Mouse (Mus musculus) kidney, adult 18-20 months (tissue): Measurements from ENCODE around the gene Gm42957.
"Not testable (repeated sequence)": the region's sequence is repeated elsewhere in the genome, so short reads cannot be mapped to it uniquely, and the experiment has no call there.

Experiments
- DNase-seq: peaks from one replicate; pipeline ENCODE4 v3.0.0; 2021

The Gm42957 gene

DNA sequence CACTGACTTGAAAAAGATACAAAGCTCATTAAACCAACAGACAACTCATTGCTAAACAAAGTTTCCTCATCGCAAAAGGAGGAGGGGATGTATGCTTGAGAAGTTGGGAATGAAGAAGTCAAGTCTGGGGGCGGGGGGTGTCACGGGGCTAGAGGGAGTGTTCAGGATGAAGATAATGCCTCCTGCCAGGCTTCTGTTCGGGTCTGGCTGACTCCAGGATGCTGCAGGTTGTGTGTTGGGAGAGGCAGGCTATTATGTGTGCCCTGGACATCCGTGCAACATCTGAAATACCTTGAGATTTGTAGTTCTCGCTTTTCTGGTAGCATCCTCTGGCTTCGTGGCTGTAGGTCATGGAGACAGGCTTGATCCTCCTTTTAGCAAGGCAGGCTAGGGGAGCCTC lies 43.2 kb downstream of the Gm42957 start:
- no peak for DNase-seq

- DNase-seq: no peak
Measured at GRCm38 (mm10) chr3:96679159-96679674, 43.9 kb downstream of the Gm42957 start.

DNA sequence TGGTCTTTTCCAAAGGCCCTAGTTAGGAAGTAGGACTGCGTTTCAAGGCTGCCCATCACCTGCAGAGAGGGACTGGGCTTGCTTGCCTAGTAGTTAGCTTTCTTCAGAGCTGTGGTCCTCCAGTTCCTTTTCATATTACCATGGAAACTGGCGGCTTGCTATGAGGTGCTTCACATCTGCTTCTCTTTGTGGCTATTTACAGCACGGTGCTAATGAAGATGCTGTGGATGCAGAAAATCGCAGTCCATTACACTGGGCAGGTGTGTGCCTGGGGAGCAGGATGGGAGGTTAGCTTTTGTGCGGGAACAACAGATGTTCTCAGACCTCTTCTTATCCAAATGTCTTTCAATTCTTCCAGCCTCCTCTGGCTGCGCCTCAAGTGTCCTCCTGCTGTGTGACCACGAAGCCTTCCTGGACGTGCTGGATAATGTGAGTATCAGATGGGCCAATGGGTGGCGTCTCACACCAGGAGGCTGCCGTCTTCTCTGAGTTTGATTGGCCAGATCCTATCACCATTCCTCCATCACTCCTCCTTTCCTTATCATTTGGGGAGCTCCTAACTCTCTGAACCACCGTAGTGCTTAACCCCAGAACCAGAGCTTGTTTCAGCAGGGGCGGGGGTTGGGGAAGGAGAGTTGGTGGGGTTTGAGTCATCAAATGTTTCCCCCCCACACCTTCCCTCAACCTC lies 45.1 kb downstream of the Gm42957 start:
- DNase-seq: no peak

GRCm38 (mm10) chr3:96683496-96683895 lies 48.2 kb downstream of the Gm42957 start:
- no peak for DNase-seq

GRCm38 (mm10) chr3:96684151-96684821 lies 49.0 kb downstream of the Gm42957 start:
- no peak for DNase-seq

GRCm38 (mm10) chr3:96684822-96685156 lies 49.5 kb downstream of the Gm42957 start:
- no peak for DNase-seq

DNA sequence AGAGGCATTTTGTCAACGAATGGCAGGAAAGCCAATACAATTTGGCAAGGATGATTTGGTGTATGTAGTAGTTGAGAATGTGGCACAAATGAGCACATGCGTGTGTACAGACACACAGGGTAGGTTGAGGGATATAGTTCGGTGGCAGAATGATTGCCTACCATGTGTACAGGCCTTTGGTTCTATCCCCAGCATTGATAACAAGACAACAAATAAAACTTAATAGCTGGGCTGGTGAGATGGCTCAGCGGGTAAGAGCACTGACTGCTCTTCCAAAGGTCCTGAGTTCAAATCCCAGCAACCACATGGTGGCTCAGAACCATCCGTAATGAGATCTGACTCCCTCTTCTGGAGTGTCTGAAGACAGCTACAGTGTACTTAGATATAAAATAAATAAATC lies 50.8 kb downstream of the Gm42957 start:
- DNase-seq: not testable (repeated sequence)

- no peak for DNase-seq
Measured at GRCm38 (mm10) chr3:96688854-96689253, 53.6 kb downstream of the Gm42957 start.

DNA sequence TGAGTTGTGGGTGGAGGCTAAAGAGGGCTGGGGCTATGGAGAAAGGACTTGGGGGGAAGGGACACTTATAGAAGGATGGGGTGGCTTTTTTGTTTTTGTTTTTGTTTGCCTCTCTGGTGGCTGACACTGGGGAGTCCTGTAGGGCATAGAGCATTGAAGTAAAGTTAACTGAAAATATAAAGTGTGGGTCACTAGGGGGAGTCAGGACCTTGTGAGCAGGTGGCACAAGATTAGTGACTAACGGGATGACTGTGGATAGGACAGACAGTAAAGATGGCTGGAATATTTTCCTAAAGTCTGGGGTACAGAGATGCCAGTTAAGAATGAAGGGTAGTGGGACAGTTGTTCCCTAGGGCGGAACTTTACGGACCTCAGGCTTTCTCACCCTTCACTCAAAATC lies 55.0 kb downstream of the Gm42957 start:
- no peak for DNase-seq

DNA sequence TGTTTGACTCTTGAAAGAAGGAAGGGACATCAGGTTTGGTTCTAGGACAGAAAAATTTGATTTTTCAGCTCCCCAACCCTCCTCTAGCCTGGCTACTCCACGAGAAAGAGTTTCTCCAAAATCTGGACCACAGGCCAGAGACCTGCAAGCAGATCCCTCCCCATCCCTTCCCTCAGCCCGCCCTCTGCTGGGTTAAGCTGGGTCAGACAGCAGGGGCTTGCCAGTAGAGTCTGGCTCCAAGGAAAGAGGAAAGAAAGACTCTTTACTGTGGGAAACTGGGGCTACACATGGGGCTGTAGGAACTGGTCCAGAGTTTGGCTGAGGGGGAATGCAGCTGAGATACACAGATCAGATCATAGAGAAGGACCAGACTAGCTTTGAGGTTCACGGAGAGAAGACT lies 57.2 kb downstream of the Gm42957 start:
- DNase-seq: no peak

DNA sequence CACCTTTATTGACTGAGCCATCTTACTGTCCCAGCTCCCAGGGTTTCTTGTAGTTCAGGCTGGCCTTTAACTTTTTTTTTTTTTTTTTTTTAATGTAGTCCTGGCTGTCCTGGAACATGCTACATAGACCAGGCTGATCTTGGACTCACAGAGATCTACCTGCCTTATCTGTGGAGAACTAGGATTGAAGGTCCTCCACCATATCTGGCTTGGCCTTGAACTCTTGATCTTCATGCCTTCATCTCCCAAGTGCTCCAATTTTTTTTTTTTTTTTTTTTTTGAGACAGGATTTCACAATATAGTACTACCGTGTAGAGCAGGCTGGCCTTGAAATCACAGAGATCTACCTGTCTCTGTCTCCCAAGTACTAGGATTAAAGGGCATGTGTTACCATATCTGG lies 58.3 kb downstream of the Gm42957 start:
- no peak for DNase-seq

GRCm38 (mm10) chr3:96696198-96696765 lies 61.0 kb downstream of the Gm42957 start, which contains the start of gene Pias3:
Gene Pias3, plus strand, starts transcription at chr3:96696384.
- peak; percentile 88 for DNase-seq

DNA sequence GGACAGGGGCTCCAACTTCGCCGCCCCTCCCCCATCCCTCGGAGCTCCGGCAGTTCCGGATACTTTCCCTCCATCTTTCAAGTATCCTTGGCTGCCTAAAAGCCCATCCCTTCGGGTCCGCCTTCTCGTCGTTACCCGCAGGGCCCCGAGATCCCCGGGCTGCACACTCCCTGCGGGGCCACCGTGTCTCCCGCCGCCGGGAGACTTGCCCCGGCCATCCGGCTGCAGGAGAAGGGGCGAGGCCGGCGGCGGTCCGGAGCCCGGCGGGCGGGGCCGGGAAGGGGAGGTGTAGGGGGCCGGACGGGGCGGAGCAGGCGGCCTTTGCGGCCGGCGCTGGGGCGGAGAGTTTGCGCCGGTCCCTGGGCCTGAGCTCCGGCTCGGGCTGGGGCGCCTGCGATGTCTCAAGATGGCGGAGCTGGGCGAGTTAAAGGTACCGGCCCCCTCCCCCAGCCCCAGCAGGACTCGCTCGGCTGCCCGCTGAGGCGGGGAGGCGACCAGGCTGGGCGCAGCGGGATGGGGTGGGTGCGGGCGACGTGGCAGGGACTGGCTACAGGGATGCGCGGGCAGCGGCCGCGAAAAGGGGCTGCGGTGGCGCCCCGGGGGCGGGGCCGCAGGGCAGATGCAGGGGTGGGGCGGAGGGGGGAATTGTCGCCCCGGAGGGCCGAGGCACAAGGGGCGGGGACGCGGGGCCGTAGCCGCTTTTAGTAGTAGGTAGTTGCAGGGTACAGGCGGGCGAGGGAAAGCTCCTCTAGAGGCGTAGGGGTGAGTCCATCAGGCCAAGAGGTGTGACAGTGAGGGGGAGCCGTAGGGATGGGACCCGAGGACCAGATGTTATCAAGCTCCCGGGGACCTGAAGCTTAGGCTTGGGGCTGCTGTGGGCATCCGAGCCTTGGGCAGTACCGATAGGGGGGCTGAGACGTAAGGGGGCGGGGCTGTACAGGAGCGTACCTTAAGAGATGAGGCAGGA lies 61.8 kb downstream of the Gm42957 start:
- peak; percentile 94 for DNase-seq

DNA sequence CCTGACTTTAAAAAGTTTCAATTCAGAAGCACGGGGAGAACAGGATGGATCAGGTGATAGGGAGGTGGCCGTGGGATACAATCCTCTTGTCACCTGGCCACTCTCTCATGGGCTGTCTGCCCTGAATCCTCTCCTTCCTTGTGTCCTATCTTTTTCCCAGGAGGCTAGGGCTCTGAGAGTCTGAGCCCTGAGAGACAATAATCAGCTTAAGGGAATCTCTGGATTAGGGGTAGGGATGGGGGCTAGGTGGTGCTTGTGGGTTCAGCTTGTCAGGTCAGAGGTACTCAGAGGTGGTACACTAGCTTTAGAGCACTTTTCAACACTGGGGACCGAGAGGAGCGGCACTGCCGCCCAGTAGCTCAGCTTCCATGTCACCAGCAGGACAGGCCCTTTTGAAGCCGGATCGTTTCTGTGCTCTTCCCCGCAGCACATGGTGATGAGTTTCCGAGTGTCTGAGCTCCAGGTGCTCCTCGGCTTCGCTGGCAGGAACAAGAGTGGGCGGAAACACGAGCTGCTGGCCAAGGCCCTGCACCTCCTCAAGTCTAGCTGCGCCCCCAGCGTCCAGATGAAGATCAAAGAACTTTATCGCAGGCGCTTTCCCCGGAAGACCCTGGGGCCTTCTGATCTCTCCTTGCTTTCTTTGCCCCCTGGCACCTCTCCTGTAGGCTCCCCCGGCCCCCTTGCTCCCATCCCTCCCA lies 63.9 kb downstream of the Gm42957 start:
- no peak for DNase-seq

- DNase-seq: no peak
Measured at GRCm38 (mm10) chr3:96700376-96700775, 65.1 kb downstream of the Gm42957 start.

DNA sequence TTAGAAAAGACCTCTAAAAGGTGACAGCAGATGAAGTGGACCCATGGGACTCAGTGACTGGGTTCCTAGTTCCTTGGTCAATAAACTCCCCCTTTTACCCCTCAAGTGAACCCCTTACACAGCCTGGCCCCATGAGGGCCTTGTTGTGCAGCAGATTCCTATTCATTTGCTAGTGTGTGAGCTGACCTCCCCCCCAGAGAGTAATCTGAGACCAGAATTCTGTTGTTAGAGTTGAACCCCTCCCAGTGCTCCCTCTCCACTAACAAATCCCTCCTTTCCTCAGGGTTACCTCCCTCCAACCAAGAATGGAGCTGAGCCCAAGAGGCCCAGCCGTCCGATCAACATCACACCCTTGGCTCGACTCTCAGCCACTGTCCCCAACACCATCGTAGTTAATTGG lies 65.7 kb downstream of the Gm42957 start:
- DNase-seq: no peak
